Mouse (Mus musculus) intestine, postnatal 0 days (tissue): ENCODE data around the gene Map2k2. TPM values are rescaled to one million over a fixed set of nuclear protein-coding genes. Genes with fewer than 3 reads are reported as not detected.

Source experiments
- ATAC-seq: fragments of 200-750 bp; cut with Nextera tagmentation; 2 replicates; pipeline ENCODE4 v1.8.0; 2017; ENCODE audit warnings: mild to moderate bottlenecking, moderate TSS enrichment, moderate library complexity
- H3K27ac ChIP-seq: fragments of 300-500 bp; sonication (generic); 2 replicates; pipeline ENCODE4 v1.5.1; 2014; ENCODE audit warnings: mild to moderate bottlenecking, low read depth, low read length, moderate library complexity
- H3K27me3 ChIP-seq: fragments of 300-500 bp; sonication (generic); replicated peaks from 2 replicates; pipeline ENCODE4 v1.6.1; 2014; ENCODE audit warnings: low read length, mixed read lengths; ENCODE audit not compliant: control insufficient read depth, insufficient read depth
- H3K36me3 ChIP-seq: fragments of 300-500 bp; sonication (generic); 2 replicates; pipeline ENCODE4 v1.6.1; 2014; ENCODE audit warnings: mild to moderate bottlenecking, moderate library complexity; ENCODE audit not compliant: control insufficient read depth, insufficient read depth
- H3K4me1 ChIP-seq: fragments of 300-500 bp; sonication (generic); replicated peaks from 2 replicates; pipeline ENCODE4 v1.6.1; 2014; ENCODE audit warnings: antibody characterized with exemption, low read length, mixed read lengths; ENCODE audit not compliant: control insufficient read depth, insufficient read depth
- H3K4me2 ChIP-seq: fragments of 300-500 bp; sonication (generic); replicated peaks from 2 replicates; pipeline ENCODE4 v1.6.1; 2014; ENCODE audit warnings: low read depth, mild to moderate bottlenecking, moderate library complexity
- H3K4me3 ChIP-seq: fragments of 300-500 bp; sonication (generic); 2 replicates; pipeline ENCODE4 v1.5.1; 2014; ENCODE audit warnings: low read depth, low read length
- H3K9ac ChIP-seq: fragments of 300-500 bp; sonication (generic); 2 replicates; pipeline ENCODE4 v1.6.1; 2014; ENCODE audit warnings: mild to moderate bottlenecking, low read depth, low read length
- H3K9me3 ChIP-seq: fragments of 300-500 bp; sonication (generic); 2 replicates; pipeline ENCODE4 v1.6.1; 2016; ENCODE audit warnings: mixed run types; ENCODE audit not compliant: control insufficient read depth
- CTCF ChIP-seq: sonication (generic); IDR thresholded peaks from 2 replicates; pipeline ENCODE4 v1.5.1; 2016; ENCODE audit warnings: low read depth, mild to moderate bottlenecking, control low read depth, antibody characterized with exemption, moderate library complexity
- WGBS: fragments of 180-500 bp; shearing (Covaris S2); extraction: QIAGEN DNeasy Blood & Tissue Kit; methylation state at CpG from one replicate; pipeline ENCODE4 v1.1.7; 2014; 5-methylcytosine and 5-hydroxymethylcytosine counted together
- polyA plus RNA-seq: library from polyadenylated mRNA; unstranded; fragments of >200 nt; fragmentation: Nextera tagmentation; extraction: Ambion mirVana; gene quantifications from 2 replicates; pipeline ENCODE4 v1.2.1, GENCODE M21; 2015

Map2k2 gene
- polyA plus RNA-seq, 1 experiment from 2014 or later, result 258 TPM

GRCm38 (mm10) chr10:81068706-81069105, 37.0 kb upstream of the Map2k2 start:
- Histone ChIP-seq H3K4me2 (no peak overlapping the region), H3K27ac (peak overlapping the region; percentile 81), H3K4me3 (no peak overlapping the region), H3K4me1 (peaks cover 3% of the 10 kb centered on the region; the same call in 1 of the 2 replicates), H3K27me3 (no peaks in the 10 kb centered on the region), H3K9me3 (no peaks in the 10 kb centered on the region), H3K9ac (no peak overlapping the region), H3K36me3 (peaks cover under 1% of the 10 kb centered on the region; the same call in 1 of the 2 replicates)
- 71% methylated on average over 5 of the region's 5 CpGs for WGBS
- no peak for TF ChIP-seq CTCF
- no peak for ATAC-seq

- peak within 1 kb of the TSS; percentile 91 for H3K4me2 ChIP-seq
- no peaks in the 10 kb centered on the region for H3K27me3 ChIP-seq
- under 1% methylated on average over 35 of the region's 35 CpGs for WGBS
- peak; percentile 88 for ATAC-seq
- no peak; the same call in 1 of the 2 replicates for TF ChIP-seq CTCF
- H3K36me3 ChIP-seq, result peaks cover 12% of the 10 kb centered on the region; the same call in 1 of the 2 replicates
- H3K9me3 ChIP-seq, result no peaks in the 10 kb centered on the region
- peak within 1 kb of the TSS; percentile 62 for H3K9ac ChIP-seq
- H3K4me3 ChIP-seq, result peak within 1 kb of the TSS; percentile 58
- H3K27ac ChIP-seq, result no peak within 1 kb of the TSS
- peaks cover 3% of the 10 kb centered on the region; the same call in 1 of the 2 replicates for H3K4me1 ChIP-seq
Measured at GRCm38 (mm10) chr10:81069836-81070235, 35.9 kb upstream of the Map2k2 start, which contains the start of gene Thop1. Gene Thop1 (plus strand): TSS chr10:81070035.

GRCm38 (mm10) chr10:81072290-81072689, 33.4 kb upstream of the Map2k2 start:
- no peak for ATAC-seq
- peaks cover 3% of the 10 kb centered on the region; the same call in 1 of the 2 replicates for H3K4me1 ChIP-seq
- H3K9me3 ChIP-seq, result no peaks in the 10 kb centered on the region
- H3K4me2 ChIP-seq, result no peak overlapping the region
- no peak overlapping the region for H3K27ac ChIP-seq
- TF ChIP-seq CTCF, result no peak
- H3K4me3 ChIP-seq, result no peak overlapping the region
- H3K9ac ChIP-seq, result no peak overlapping the region
- H3K36me3 ChIP-seq, result peaks cover 21% of the 10 kb centered on the region; the same call in 1 of the 2 replicates
- H3K27me3 ChIP-seq, result no peaks in the 10 kb centered on the region
- 90% methylated on average over 8 of the region's 8 CpGs for WGBS

GRCm38 (mm10) chr10:81073464-81073863, 32.3 kb upstream of the Map2k2 start:
- TF ChIP-seq CTCF, result peak; percentile 73
- Histone ChIP-seq H3K9me3 (no peaks in the 10 kb centered on the region), H3K36me3 (peaks cover 31% of the 10 kb centered on the region; the same call in 1 of the 2 replicates), H3K4me1 (peaks cover 3% of the 10 kb centered on the region; the same call in 1 of the 2 replicates), H3K27ac (no peak overlapping the region; the same call in 1 of the 2 replicates), H3K27me3 (no peaks in the 10 kb centered on the region), H3K4me3 (no peak overlapping the region), H3K9ac (no peak overlapping the region), H3K4me2 (no peak overlapping the region)
- no peak for ATAC-seq
- WGBS, result 66% methylated on average over 7 of the region's 7 CpGs

- H3K4me3 ChIP-seq, result no peak overlapping the region
- H3K36me3 ChIP-seq, result peaks cover 49% of the 10 kb centered on the region; the same call in 1 of the 2 replicates
- H3K4me1 ChIP-seq, result no peaks in the 10 kb centered on the region; the same call in 1 of the 2 replicates
- no peak overlapping the region for H3K9ac ChIP-seq
- WGBS, result 78% methylated on average over 8 of the region's 8 CpGs
- no peak overlapping the region for H3K27ac ChIP-seq
- no peaks in the 10 kb centered on the region for H3K27me3 ChIP-seq
- H3K4me2 ChIP-seq, result no peak overlapping the region
- no peak for ATAC-seq
- no peak for TF ChIP-seq CTCF
- H3K9me3 ChIP-seq, result no peaks in the 10 kb centered on the region
Measured at GRCm38 (mm10) chr10:81075734-81076133, 30.0 kb upstream of the Map2k2 start.

- H3K4me2 ChIP-seq, result no peak overlapping the region
- H3K36me3 ChIP-seq, result peaks cover 55% of the 10 kb centered on the region; the same call in 1 of the 2 replicates
- no peak for ATAC-seq
- no peak overlapping the region for H3K4me3 ChIP-seq
- no peak overlapping the region for H3K9ac ChIP-seq
- TF ChIP-seq CTCF, result no peak
- no peak overlapping the region for H3K27ac ChIP-seq
- no peaks in the 10 kb centered on the region for H3K9me3 ChIP-seq
- no peaks in the 10 kb centered on the region for H3K27me3 ChIP-seq
- WGBS, result 65% methylated on average over 1 of the region's 1 CpGs
- no peaks in the 10 kb centered on the region for H3K4me1 ChIP-seq
Measured at GRCm38 (mm10) chr10:81076356-81076755, 29.4 kb upstream of the Map2k2 start.
